Mouse (Mus musculus): Measurements from ENCODE around the gene Dedd. TPM values are rescaled to one million over a fixed set of nuclear protein-coding genes. Genes with fewer than 3 reads are reported as not detected.
A peak's percentile ranks its signal among the peaks of the same experiment; 100 is the strongest.
"Not testable (repeated sequence)": the region's sequence is repeated elsewhere in the genome, so short reads cannot be mapped to it uniquely, and the experiment has no call there.

The Dedd gene
- polyA plus RNA-seq, 1 experiment from 2014 or later: 61.5 TPM

DNA sequence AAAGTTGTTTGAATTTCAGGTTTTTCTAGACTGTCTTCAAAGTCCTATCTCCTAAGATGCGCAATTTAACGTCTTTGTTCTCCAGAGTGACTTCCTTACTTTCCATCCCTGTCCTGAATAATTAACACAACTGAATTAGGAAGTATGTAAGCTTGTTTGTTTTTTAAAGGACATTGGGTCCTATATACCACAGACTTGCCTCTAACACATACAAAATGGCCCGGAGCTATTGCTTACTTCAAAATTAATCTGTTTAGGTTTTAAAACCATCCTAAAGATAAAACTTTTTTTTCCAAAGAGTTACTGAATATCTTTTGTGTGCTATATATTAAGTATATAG lies 33.9 kb upstream of the Dedd start:
- Histone ChIP-seq H3K4me1 (ENCODE audit: control insufficient read depth, insufficient read depth, low read length) (peaks cover 9% of the 10 kb centered on the region), H3K9ac (replicated peaks; ENCODE audit: low read length) (peak overlapping the region; percentile 81), H3K4me3 (replicated peaks; ENCODE audit: low read depth, low read length) (peak overlapping the region; percentile 76), H3K36me3 (ENCODE audit: control insufficient read depth, insufficient read depth, low read length) (0 out of 2 replicates have a peak, but pooled peaks cover 1% of the 10 kb centered on the region), H3K9me3 (ENCODE audit: control insufficient read depth, low read length) (no peaks in the 10 kb centered on the region), H3K27me3 (ENCODE audit: control insufficient read depth, insufficient read depth, low read length) (0 out of 2 replicates have a peak, but pooled peaks cover 9% of the 10 kb centered on the region), H3K27ac (replicated peaks; ENCODE audit: low read depth, low read length) (peak overlapping the region; percentile 90), H3K4me2 (ENCODE audit: low read length) (peak overlapping the region; percentile 74)
- ATAC-seq (ENCODE audit: low FRiP score, low TSS enrichment) (peak; percentile 16; the same call in 1 of the 2 replicates), DNase-seq (no peak)
- WGBS: 20% methylated on average over 3 of the region's 3 CpGs

DNA sequence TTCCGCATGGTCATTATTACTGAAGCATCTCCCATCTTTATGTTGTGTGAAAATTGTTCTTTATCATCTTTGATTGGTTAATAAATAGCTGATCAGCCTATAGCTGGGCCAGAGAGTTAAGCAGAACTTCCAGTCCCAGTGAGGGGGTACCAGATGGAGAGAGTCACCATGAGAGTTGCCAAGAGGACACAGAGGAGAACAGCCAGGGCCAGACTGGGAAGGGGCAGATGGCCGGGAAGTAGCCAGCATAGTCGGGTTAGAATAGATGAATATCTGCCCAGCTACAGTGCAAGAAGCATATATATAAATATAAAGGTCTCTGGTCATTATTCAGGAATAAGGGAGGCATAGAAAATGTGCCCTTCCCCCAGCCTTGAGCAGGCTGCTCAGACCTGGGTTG lies 30.7 kb upstream of the Dedd start:
- WGBS: 79% methylated on average over 3 of the region's 3 CpGs
- no peak overlapping the region for H3K4me3 ChIP-seq (replicated peaks; ENCODE audit: low read depth, low read length)
- H3K4me1 ChIP-seq (ENCODE audit: control insufficient read depth, insufficient read depth, low read length): peaks cover 7% of the 10 kb centered on the region
- no peak overlapping the region for H3K4me2 ChIP-seq (ENCODE audit: low read length)
- H3K36me3 ChIP-seq (ENCODE audit: control insufficient read depth, insufficient read depth, low read length): no peaks in the 10 kb centered on the region
- no peak for ATAC-seq (ENCODE audit: low FRiP score, low TSS enrichment)
- DNase-seq: no peak
- no peak overlapping the region for H3K9ac ChIP-seq (replicated peaks; ENCODE audit: low read length)
- 0 out of 2 replicates have a peak, but pooled peaks cover 9% of the 10 kb centered on the region for H3K27me3 ChIP-seq (ENCODE audit: control insufficient read depth, insufficient read depth, low read length)
- no peaks in the 10 kb centered on the region for H3K9me3 ChIP-seq (ENCODE audit: control insufficient read depth, low read length)
- H3K27ac ChIP-seq (replicated peaks; ENCODE audit: low read depth, low read length): no peak overlapping the region

DNA sequence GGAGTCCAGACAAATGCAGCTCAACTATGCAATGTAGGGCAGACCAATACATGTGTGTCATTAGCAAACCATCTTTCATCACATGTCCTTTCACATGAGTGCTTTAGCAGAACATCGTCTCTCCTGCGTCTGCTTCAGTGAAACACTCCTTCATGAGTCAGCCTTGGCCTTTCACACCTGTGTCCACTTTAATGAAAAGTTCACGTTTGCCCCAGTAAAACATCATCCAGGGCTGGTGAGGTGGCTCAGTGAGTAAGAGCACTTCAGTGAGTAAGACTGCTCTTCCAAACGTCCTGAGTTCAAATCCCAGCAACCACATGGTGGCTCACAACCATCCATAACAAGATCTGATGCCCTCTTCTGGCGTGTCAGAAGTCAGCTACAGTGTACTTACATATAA lies 22.8 kb upstream of the Dedd start:
- DNase-seq: not testable (repeated sequence)

DNA sequence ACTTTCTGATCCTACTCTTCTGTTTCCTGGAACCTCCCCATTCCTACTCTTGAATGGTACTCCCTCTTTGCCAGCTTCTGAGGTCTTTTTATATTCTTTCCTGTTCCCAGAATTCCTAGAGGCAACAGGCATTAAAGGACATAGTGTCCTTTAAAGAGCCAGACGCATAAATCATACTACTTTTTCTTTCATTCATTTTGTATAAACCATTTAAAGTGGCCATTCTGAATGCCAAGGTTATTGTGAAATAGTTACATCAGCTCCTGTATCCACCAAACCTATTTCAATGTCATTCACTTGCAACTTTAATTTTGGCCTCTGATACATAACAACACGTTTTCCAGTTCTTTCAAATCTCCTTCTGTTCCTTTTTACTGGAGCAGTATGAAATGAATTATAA lies 19.6 kb upstream of the Dedd start:
- H3K4me3 ChIP-seq (replicated peaks; ENCODE audit: low read depth, low read length): no peak overlapping the region
- DNase-seq: no peak
- no peak overlapping the region for H3K27ac ChIP-seq (replicated peaks; ENCODE audit: low read depth, low read length)
- no peaks in the 10 kb centered on the region for H3K9me3 ChIP-seq (ENCODE audit: control insufficient read depth, low read length)
- no peak overlapping the region for H3K4me2 ChIP-seq (ENCODE audit: low read length)
- no peak overlapping the region for H3K9ac ChIP-seq (replicated peaks; ENCODE audit: low read length)
- H3K27me3 ChIP-seq (ENCODE audit: control insufficient read depth, insufficient read depth, low read length): no peaks in the 10 kb centered on the region
- H3K4me1 ChIP-seq (ENCODE audit: control insufficient read depth, insufficient read depth, low read length): no peaks in the 10 kb centered on the region
- WGBS: 72% methylated on average over 2 of the region's 2 CpGs
- H3K36me3 ChIP-seq (ENCODE audit: control insufficient read depth, insufficient read depth, low read length): no peaks in the 10 kb centered on the region
- ATAC-seq (ENCODE audit: low FRiP score, low TSS enrichment): no peak

More for the DNA sequence above, 22.8 kb upstream of the Dedd start:
- H3K4me2 ChIP-seq (ENCODE audit: low read length); H3K36me3 ChIP-seq (ENCODE audit: control insufficient read depth, insufficient read depth, low read length); H3K4me3 ChIP-seq (replicated peaks; ENCODE audit: low read depth, low read length); ATAC-seq (ENCODE audit: low FRiP score, low TSS enrichment); H3K9ac ChIP-seq (replicated peaks; ENCODE audit: low read length); H3K27ac ChIP-seq (replicated peaks; ENCODE audit: low read depth, low read length); H3K4me1 ChIP-seq (ENCODE audit: control insufficient read depth, insufficient read depth, low read length); H3K9me3 ChIP-seq (ENCODE audit: control insufficient read depth, low read length); H3K27me3 ChIP-seq (ENCODE audit: control insufficient read depth, insufficient read depth, low read length): not testable (repeated sequence)
- WGBS: 73% methylated on average over 5 of the region's 5 CpGs

DNA sequence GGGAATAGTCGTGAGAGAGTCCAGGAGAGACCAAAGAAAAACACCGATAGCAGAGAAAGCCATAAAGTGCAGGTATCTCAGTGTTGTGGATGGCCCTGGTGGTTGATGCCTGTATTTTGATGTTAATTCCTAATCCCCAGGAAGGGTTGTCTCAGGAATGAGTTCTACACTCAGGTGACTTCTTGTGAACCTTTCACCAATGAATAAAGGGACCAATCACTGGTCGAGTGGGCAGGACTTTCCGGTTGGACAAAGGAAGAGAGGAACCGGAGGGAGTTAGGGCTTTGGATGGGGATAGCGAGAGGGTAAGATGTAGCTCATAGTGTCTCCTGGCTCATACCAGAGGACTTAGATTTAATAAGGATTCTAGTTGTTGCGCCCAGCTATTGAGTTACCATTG lies 9.2 kb upstream of the Dedd start:
- no peak overlapping the region for H3K4me2 ChIP-seq (ENCODE audit: low read length)
- whole genome bisulfite sequencing: 12% methylated on average over 7 of the region's 7 CpGs
- no peak overlapping the region for H3K27ac ChIP-seq (replicated peaks; ENCODE audit: low read depth, low read length)
- H3K36me3 ChIP-seq (ENCODE audit: control insufficient read depth, insufficient read depth, low read length): no peaks in the 10 kb centered on the region
- no peak overlapping the region for H3K9ac ChIP-seq (replicated peaks; ENCODE audit: low read length)
- DNase-seq (no peak), ATAC-seq (ENCODE audit: low FRiP score, low TSS enrichment) (no peak)
- no peaks in the 10 kb centered on the region for H3K4me1 ChIP-seq (ENCODE audit: control insufficient read depth, insufficient read depth, low read length)
- H3K9me3 ChIP-seq (ENCODE audit: control insufficient read depth, low read length): no peaks in the 10 kb centered on the region
- H3K27me3 ChIP-seq (ENCODE audit: control insufficient read depth, insufficient read depth, low read length): no peaks in the 10 kb centered on the region
- H3K4me3 ChIP-seq (replicated peaks; ENCODE audit: low read depth, low read length): no peak overlapping the region

DNA sequence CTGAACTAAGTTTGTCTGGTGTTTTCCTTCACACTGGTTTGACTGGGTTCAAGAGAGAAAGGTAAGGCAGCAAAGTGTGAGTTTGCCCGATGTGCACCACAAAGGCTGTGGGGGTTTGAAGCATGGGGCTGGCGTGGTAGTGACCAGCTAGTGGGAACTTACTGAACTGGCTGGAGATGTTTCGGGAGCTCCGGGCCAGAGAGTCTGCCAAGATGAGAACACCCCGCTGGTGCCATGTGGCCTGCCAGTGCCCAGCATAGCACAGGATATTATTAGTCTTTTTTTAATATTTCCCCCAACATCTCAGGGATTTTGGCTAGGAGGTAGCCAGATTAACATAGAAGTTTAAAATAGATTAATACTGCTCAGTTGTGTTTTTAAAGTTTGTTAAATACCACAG lies 8.8 kb upstream of the Dedd start:
- ATAC-seq (ENCODE audit: low FRiP score, low TSS enrichment): no peak
- no peak for DNase-seq
- Histone ChIP-seq H3K4me2 (ENCODE audit: low read length) (no peak overlapping the region), H3K27ac (replicated peaks; ENCODE audit: low read depth, low read length) (no peak overlapping the region), H3K4me1 (ENCODE audit: control insufficient read depth, insufficient read depth, low read length) (no peaks in the 10 kb centered on the region), H3K36me3 (ENCODE audit: control insufficient read depth, insufficient read depth, low read length) (no peaks in the 10 kb centered on the region), H3K4me3 (replicated peaks; ENCODE audit: low read depth, low read length) (no peak overlapping the region), H3K9me3 (ENCODE audit: control insufficient read depth, low read length) (no peaks in the 10 kb centered on the region), H3K9ac (replicated peaks; ENCODE audit: low read length) (no peak overlapping the region), H3K27me3 (ENCODE audit: control insufficient read depth, insufficient read depth, low read length) (no peaks in the 10 kb centered on the region)
- WGBS: 15% methylated on average over 5 of the region's 5 CpGs

DNA sequence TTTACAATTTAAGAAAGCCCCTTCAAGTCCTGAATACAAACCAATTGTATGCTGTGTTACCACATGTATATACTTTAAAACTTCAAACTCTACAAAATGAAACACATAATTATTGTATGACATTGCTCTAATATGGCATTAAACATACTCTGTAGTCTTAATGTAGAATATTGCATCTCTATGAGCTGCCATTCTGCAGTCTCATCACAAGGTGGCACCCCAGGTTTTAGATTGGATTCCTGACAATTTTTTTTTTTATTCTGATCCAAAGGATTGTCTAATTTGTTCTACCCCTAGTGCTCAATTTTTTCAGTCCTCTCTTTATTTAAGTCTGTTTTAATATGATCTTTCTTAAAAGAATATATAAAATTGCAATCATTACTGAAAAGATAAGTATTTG lies 7.5 kb upstream of the Dedd start:
- H3K27ac ChIP-seq (replicated peaks; ENCODE audit: low read depth, low read length): no peak overlapping the region
- no peak overlapping the region for H3K4me3 ChIP-seq (replicated peaks; ENCODE audit: low read depth, low read length)
- peak; percentile 73 for DNase-seq
- no peak for ATAC-seq (ENCODE audit: low FRiP score, low TSS enrichment)
- H3K4me1 ChIP-seq (ENCODE audit: control insufficient read depth, insufficient read depth, low read length): no peaks in the 10 kb centered on the region
- H3K36me3 ChIP-seq (ENCODE audit: control insufficient read depth, insufficient read depth, low read length): no peaks in the 10 kb centered on the region
- no peaks in the 10 kb centered on the region for H3K27me3 ChIP-seq (ENCODE audit: control insufficient read depth, insufficient read depth, low read length)
- no peak overlapping the region for H3K9ac ChIP-seq (replicated peaks; ENCODE audit: low read length)
- no peaks in the 10 kb centered on the region for H3K9me3 ChIP-seq (ENCODE audit: control insufficient read depth, low read length)
- no peak overlapping the region for H3K4me2 ChIP-seq (ENCODE audit: low read length)

DNA sequence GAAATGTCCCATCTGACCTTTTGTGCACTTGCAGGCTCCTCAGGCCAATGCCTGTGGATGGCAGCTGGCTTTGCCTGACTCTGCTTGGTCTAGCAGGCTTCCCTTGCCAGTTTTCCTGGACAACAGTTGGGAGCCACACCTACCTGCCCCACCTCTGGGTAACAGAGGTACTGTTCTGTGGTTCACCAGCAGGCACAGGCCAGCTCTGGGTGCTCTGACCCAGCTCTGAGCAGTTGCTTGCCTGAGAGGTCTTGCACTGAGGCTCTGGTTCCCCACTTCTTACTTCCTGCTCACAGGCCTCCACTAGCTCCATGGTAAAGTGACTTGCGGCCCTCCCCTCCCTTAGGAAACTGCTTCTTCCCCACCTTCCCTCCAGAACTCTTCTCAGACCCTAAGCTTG lies 6.9 kb upstream of the Dedd start:
- ATAC-seq (ENCODE audit: low FRiP score, low TSS enrichment): no peak
- no peak for DNase-seq

DNA sequence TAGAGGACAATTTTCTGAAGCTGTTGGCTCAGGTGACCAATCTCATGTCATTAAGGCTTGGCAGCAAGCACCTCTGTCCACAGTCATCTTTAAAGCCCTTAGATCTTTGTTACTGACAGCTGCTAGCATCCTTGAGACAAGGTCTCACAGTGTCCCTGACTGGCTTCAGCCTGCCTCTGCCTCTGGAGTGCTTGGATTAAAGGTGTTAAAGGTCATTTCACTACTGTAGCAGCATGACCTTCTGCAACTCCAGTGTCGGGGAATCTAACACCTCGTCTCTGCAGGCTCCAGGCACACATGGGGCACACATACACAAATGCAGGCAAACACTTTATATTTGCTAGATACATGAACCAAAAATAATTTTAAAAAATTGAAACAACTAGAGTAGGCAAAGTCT lies 3.4 kb upstream of the Dedd start:
- 94% methylated on average over 2 of the region's 2 CpGs for WGBS
- no peak for ATAC-seq (ENCODE audit: low FRiP score, low TSS enrichment)

More for the DNA sequence above, 6.9 kb upstream of the Dedd start:
- Histone ChIP-seq H3K4me3 (replicated peaks; ENCODE audit: low read depth, low read length) (no peak overlapping the region), H3K27me3 (ENCODE audit: control insufficient read depth, insufficient read depth, low read length) (no peaks in the 10 kb centered on the region), H3K9ac (replicated peaks; ENCODE audit: low read length) (no peak overlapping the region), H3K36me3 (ENCODE audit: control insufficient read depth, insufficient read depth, low read length) (no peaks in the 10 kb centered on the region), H3K27ac (replicated peaks; ENCODE audit: low read depth, low read length) (no peak overlapping the region), H3K9me3 (ENCODE audit: control insufficient read depth, low read length) (no peaks in the 10 kb centered on the region), H3K4me1 (ENCODE audit: control insufficient read depth, insufficient read depth, low read length) (peaks cover under 1% of the 10 kb centered on the region; the same call in 1 of the 2 replicates), H3K4me2 (ENCODE audit: low read length) (no peak overlapping the region)
- 85% methylated on average over 1 of the region's 1 CpGs for WGBS

More for the DNA sequence above, 3.4 kb upstream of the Dedd start:
- Histone ChIP-seq H3K27me3 (ENCODE audit: control insufficient read depth, insufficient read depth, low read length) (no peaks in the 10 kb centered on the region), H3K4me3 (replicated peaks; ENCODE audit: low read depth, low read length) (no peak overlapping the region), H3K36me3 (ENCODE audit: control insufficient read depth, insufficient read depth, low read length) (no peaks in the 10 kb centered on the region), H3K27ac (replicated peaks; ENCODE audit: low read depth, low read length) (no peak overlapping the region), H3K4me1 (ENCODE audit: control insufficient read depth, insufficient read depth, low read length) (peaks cover 17% of the 10 kb centered on the region), H3K9ac (replicated peaks; ENCODE audit: low read length) (no peak overlapping the region), H3K4me2 (ENCODE audit: low read length) (no peak overlapping the region), H3K9me3 (ENCODE audit: control insufficient read depth, low read length) (no peaks in the 10 kb centered on the region)
- DNase-seq: no peak

All from midbrain, embryonic 14.5 days (tissue).